Mouse (Mus musculus): ENCODE measurements at regions not wholly inside any gene's neighbourhood (a gene's known extent, or its start where the extent isn't known, plus 50 kb on each side); places are given as distances from the start of the nearest gene placed in this dataset.

DNA sequence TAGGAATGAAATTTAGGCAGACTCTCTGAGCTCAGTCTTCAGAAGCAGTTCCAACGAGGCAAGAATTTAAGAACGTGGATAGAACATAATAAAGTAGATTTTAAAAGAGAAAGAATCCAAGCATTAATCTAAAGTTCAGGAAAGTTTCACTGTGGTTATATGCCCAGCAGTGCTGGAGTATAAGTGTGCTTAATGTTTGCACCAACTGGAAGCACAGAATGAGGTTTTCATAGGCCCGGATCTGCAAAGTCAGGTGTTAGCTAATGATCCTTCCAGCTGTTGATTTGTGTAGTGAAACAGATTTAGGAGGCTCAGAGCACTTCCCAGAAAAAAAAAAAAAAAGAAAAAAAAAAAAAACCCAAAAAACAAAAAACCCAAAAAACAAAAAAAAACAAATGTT, 228.5 kb downstream of the Gm10184 start:
- TF ChIP-seq CTCF (IDR thresholded peaks at IDR 0.05; ENCODE audit: control insufficient read depth, insufficient read depth, low read length) (no peak), POLR2A (IDR thresholded peaks at IDR 0.05; ENCODE audit: borderline replicate concordance, control insufficient read depth, low read depth, low read length) (no peak)
